Mouse (Mus musculus) embryonic fibroblast, embryonic 13.5 days (primary cell): ENCODE results near the gene Nr2c2.

ENCODE experiments used
- CTCF ChIP-seq: IDR thresholded peaks from 2 replicates; pipeline ENCODE4 v1.5.1; 2011; ENCODE audit warnings: mild to moderate bottlenecking, control low read depth, low read length, moderate library complexity, borderline replicate concordance; ENCODE audit not compliant: insufficient read depth
- POLR2A ChIP-seq: IDR thresholded peaks from 2 replicates; pipeline ENCODE4 v1.6.1; 2011; ENCODE audit warnings: low read depth, mild to moderate bottlenecking, control low read depth, low read length, moderate library complexity

DNA sequence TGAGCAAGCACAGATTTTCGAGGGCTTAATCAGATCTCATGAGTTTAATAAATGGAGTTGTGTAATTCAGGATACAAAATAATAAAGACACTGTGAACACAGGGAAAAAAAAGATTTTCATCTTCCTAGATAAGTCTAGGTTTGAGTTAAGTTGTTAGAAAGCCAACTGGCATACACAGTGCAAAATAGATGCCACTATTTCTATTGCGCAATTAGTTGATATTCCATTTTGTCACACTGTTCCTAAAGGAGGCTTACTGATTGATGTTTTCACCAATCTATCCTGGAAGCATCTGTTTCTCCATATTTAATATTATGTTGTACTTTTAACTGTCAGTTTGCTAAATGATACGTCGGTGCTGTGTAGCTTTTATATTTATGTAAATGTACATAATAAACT, 54.7 kb downstream of the Nr2c2 start:
- no peak for TF ChIP-seq CTCF
- no peak for TF ChIP-seq POLR2A
